Mouse (Mus musculus): Measurements from ENCODE around the gene Myoz1. TPM values are rescaled to one million over a fixed set of nuclear protein-coding genes. Genes with fewer than 3 reads are reported as not detected.
"Not testable (repeated sequence)": the region's sequence is repeated elsewhere in the genome, so short reads cannot be mapped to it uniquely, and the experiment has no call there.

Gene Myoz1
- polyA plus RNA-seq (2012), result not detected in 2 replicates

- H3K4me3 ChIP-seq (replicated peaks), result no peak within 1 kb of the TSS
- H3K27me3 ChIP-seq (ENCODE audit: control insufficient read depth), result peaks cover 7% of the 10 kb centered on the region
- H3K4me1 ChIP-seq (ENCODE audit: control insufficient read depth), result peaks cover 15% of the 10 kb centered on the region
- TF ChIP-seq GATA1 (IDR thresholded peaks at IDR 0.05; ENCODE audit: low read length) (no peak), TAL1 (IDR thresholded peaks at IDR 0.05; ENCODE audit: low read length) (no peak)
- H3K36me3 ChIP-seq (ENCODE audit: control insufficient read depth), result no peaks in the 10 kb centered on the region
- H3K9me3 ChIP-seq (ENCODE audit: control insufficient read depth, low read length), result no peaks in the 10 kb centered on the region
These were observed at the start of gene Myoz1 for GRCm38 (mm10) chr14:20656361-20656760. TSS of gene Myoz1 (minus strand) at chr14:20656540.

GRCm38 (mm10) chr14:20703461-20703860 lies 47.1 kb upstream of the Myoz1 start:
- not testable (repeated sequence) for H3K9me3 ChIP-seq (ENCODE audit: control insufficient read depth, low read length); H3K27me3 ChIP-seq (ENCODE audit: control insufficient read depth)
- peaks cover 70% of the 10 kb centered on the region for H3K4me1 ChIP-seq (ENCODE audit: control insufficient read depth)
- H3K36me3 ChIP-seq (ENCODE audit: control insufficient read depth), result peaks cover 36% of the 10 kb centered on the region
- peak overlapping the region; percentile 70 for H3K4me3 ChIP-seq (replicated peaks)

- no peak for TF ChIP-seq TAL1 (IDR thresholded peaks at IDR 0.05; ENCODE audit: low read length)
- no peak for TF ChIP-seq GATA1 (IDR thresholded peaks at IDR 0.05; ENCODE audit: low read length)
- no peaks in the 10 kb centered on the region for H3K9me3 ChIP-seq (ENCODE audit: control insufficient read depth, low read length)
- peak within 1 kb of the TSS; percentile 70 for H3K4me3 ChIP-seq (replicated peaks)
- H3K27me3 ChIP-seq (ENCODE audit: control insufficient read depth), result no peaks in the 10 kb centered on the region
- H3K36me3 ChIP-seq (ENCODE audit: control insufficient read depth), result peaks cover 42% of the 10 kb centered on the region
- H3K4me1 ChIP-seq (ENCODE audit: control insufficient read depth), result peaks cover 70% of the 10 kb centered on the region
These were observed 46.5 kb upstream of the Myoz1 start, which contains the start of gene Chchd1 for GRCm38 (mm10) chr14:20702741-20703381. TSS of gene Chchd1 (plus strand) at chr14:20703006.

- Histone ChIP-seq H3K4me3 (replicated peaks) (peak overlapping the region; percentile 70), H3K36me3 (ENCODE audit: control insufficient read depth) (peaks cover 45% of the 10 kb centered on the region), H3K4me1 (ENCODE audit: control insufficient read depth) (peaks cover 71% of the 10 kb centered on the region), H3K27me3 (ENCODE audit: control insufficient read depth) (no peaks in the 10 kb centered on the region), H3K9me3 (ENCODE audit: control insufficient read depth, low read length) (no peaks in the 10 kb centered on the region)
- TF ChIP-seq TAL1 (IDR thresholded peaks at IDR 0.05; ENCODE audit: low read length) (no peak), GATA1 (IDR thresholded peaks at IDR 0.05; ENCODE audit: low read length) (no peak)
These were observed 45.9 kb upstream of the Myoz1 start for GRCm38 (mm10) chr14:20702096-20702740.

- Histone ChIP-seq H3K36me3 (ENCODE audit: control insufficient read depth) (peaks cover 46% of the 10 kb centered on the region), H3K4me1 (ENCODE audit: control insufficient read depth) (peaks cover 71% of the 10 kb centered on the region), H3K9me3 (ENCODE audit: control insufficient read depth, low read length) (no peaks in the 10 kb centered on the region), H3K4me3 (replicated peaks) (peak overlapping the region; percentile 70), H3K27me3 (ENCODE audit: control insufficient read depth) (no peaks in the 10 kb centered on the region)
- TF ChIP-seq GATA1 (IDR thresholded peaks at IDR 0.05; ENCODE audit: low read length) (no peak), TAL1 (IDR thresholded peaks at IDR 0.05; ENCODE audit: low read length) (no peak)
These were observed 45.2 kb upstream of the Myoz1 start for GRCm38 (mm10) chr14:20701554-20701953.

- Histone ChIP-seq H3K4me1 (ENCODE audit: control insufficient read depth) (peaks cover 77% of the 10 kb centered on the region), H3K36me3 (ENCODE audit: control insufficient read depth) (peaks cover 48% of the 10 kb centered on the region), H3K9me3 (ENCODE audit: control insufficient read depth, low read length) (no peaks in the 10 kb centered on the region), H3K27me3 (ENCODE audit: control insufficient read depth) (no peaks in the 10 kb centered on the region), H3K4me3 (replicated peaks) (no peak overlapping the region)
- TF ChIP-seq GATA1 (IDR thresholded peaks at IDR 0.05; ENCODE audit: low read length) (no peak), TAL1 (IDR thresholded peaks at IDR 0.05; ENCODE audit: low read length) (no peak)
These were observed 44.0 kb upstream of the Myoz1 start for GRCm38 (mm10) chr14:20700362-20700761.

GRCm38 (mm10) chr14:20698515-20698914 lies 42.2 kb upstream of the Myoz1 start:
- H3K4me1 ChIP-seq (ENCODE audit: control insufficient read depth), result peaks cover 79% of the 10 kb centered on the region

GRCm38 (mm10) chr14:20696986-20697385 lies 40.6 kb upstream of the Myoz1 start:
- TF ChIP-seq TAL1 (IDR thresholded peaks at IDR 0.05; ENCODE audit: low read length), result no peak
- no peak for TF ChIP-seq GATA1 (IDR thresholded peaks at IDR 0.05; ENCODE audit: low read length)

More at GRCm38 (mm10) chr14:20698515-20698914, 42.2 kb upstream of the Myoz1 start:
- no peaks in the 10 kb centered on the region for H3K27me3 ChIP-seq (ENCODE audit: control insufficient read depth)
- H3K36me3 ChIP-seq (ENCODE audit: control insufficient read depth), result peaks cover 47% of the 10 kb centered on the region
- TF ChIP-seq TAL1 (IDR thresholded peaks at IDR 0.05; ENCODE audit: low read length) (no peak), GATA1 (IDR thresholded peaks at IDR 0.05; ENCODE audit: low read length) (no peak)
- H3K4me3 ChIP-seq (replicated peaks), result no peak overlapping the region
- no peaks in the 10 kb centered on the region for H3K9me3 ChIP-seq (ENCODE audit: control insufficient read depth, low read length)

GRCm38 (mm10) chr14:20695761-20696520 lies 39.6 kb upstream of the Myoz1 start:
- Histone ChIP-seq H3K4me3 (replicated peaks) (peak overlapping the region; percentile 95), H3K4me1 (ENCODE audit: control insufficient read depth) (peaks cover 62% of the 10 kb centered on the region), H3K9me3 (ENCODE audit: control insufficient read depth, low read length) (no peaks in the 10 kb centered on the region), H3K36me3 (ENCODE audit: control insufficient read depth) (peaks cover 73% of the 10 kb centered on the region), H3K27me3 (ENCODE audit: control insufficient read depth) (no peaks in the 10 kb centered on the region)
- TF ChIP-seq TAL1 (IDR thresholded peaks at IDR 0.05; ENCODE audit: low read length) (no peak), GATA1 (IDR thresholded peaks at IDR 0.05; ENCODE audit: low read length) (no peak)

More at GRCm38 (mm10) chr14:20696986-20697385, 40.6 kb upstream of the Myoz1 start:
- H3K4me1 ChIP-seq (ENCODE audit: control insufficient read depth), result peaks cover 72% of the 10 kb centered on the region
- H3K4me3 ChIP-seq (replicated peaks), result peak overlapping the region; percentile 95
- peaks cover 62% of the 10 kb centered on the region for H3K36me3 ChIP-seq (ENCODE audit: control insufficient read depth)
- no peaks in the 10 kb centered on the region for H3K27me3 ChIP-seq (ENCODE audit: control insufficient read depth)
- H3K9me3 ChIP-seq (ENCODE audit: control insufficient read depth, low read length), result no peaks in the 10 kb centered on the region
